Mouse (Mus musculus) midbrain, embryonic 14.5 days (tissue): ENCODE measurements around the gene Lamb1. TPM values are rescaled to one million over a fixed set of nuclear protein-coding genes. Genes with fewer than 3 reads are reported as not detected.

Experiments
- ATAC-seq: fragments of 200-750 bp; cut with Nextera tagmentation; 2 replicates; pipeline ENCODE4 v1.8.0; 2017; ENCODE audit warnings: moderate number of reproducible peaks, moderate library complexity; ENCODE audit not compliant: low FRiP score, low TSS enrichment
- DNase-seq: peaks from one replicate; pipeline ENCODE4 v3.0.0-alpha.2; 2015
- H3K27ac ChIP-seq: fragments of 300-500 bp; sonication (generic); replicated peaks from 2 replicates; pipeline ENCODE4 v1.5.1; 2014; ENCODE audit warnings: mild to moderate bottlenecking, low read depth, low read length, moderate library complexity
- H3K27me3 ChIP-seq: fragments of 300-500 bp; sonication (generic); 2 replicates; pipeline ENCODE4 v1.6.1; 2014; ENCODE audit warnings: low read length, control low read depth, mixed read lengths; ENCODE audit not compliant: control insufficient read depth, insufficient read depth
- H3K36me3 ChIP-seq: fragments of 300-500 bp; sonication (generic); 2 replicates; pipeline ENCODE4 v1.6.1; 2014; ENCODE audit warnings: low read length, control low read depth; ENCODE audit not compliant: control insufficient read depth, insufficient read depth
- H3K4me1 ChIP-seq: fragments of 300-500 bp; sonication (generic); 2 replicates; pipeline ENCODE4 v1.6.1; 2014; ENCODE audit warnings: mild to moderate bottlenecking, antibody characterized with exemption, low read length, control low read depth; ENCODE audit not compliant: control insufficient read depth, insufficient read depth
- H3K4me2 ChIP-seq: fragments of 300-500 bp; sonication (generic); 2 replicates; pipeline ENCODE4 v1.6.1; 2014; ENCODE audit warnings: mild to moderate bottlenecking, low read length, moderate library complexity
- H3K4me3 ChIP-seq: fragments of 300-500 bp; sonication (generic); replicated peaks from 2 replicates; pipeline ENCODE4 v1.5.1; 2014; ENCODE audit warnings: low read depth, low read length
- H3K9ac ChIP-seq: fragments of 300-500 bp; sonication (generic); replicated peaks from 2 replicates; pipeline ENCODE4 v1.6.1; 2014; ENCODE audit warnings: mild to moderate bottlenecking, low read length, moderate library complexity
- H3K9me3 ChIP-seq: fragments of 300-500 bp; sonication (generic); 2 replicates; pipeline ENCODE4 v1.6.1; 2016; ENCODE audit warnings: low read length, control low read depth, mixed read lengths; ENCODE audit not compliant: control insufficient read depth
- WGBS: fragments of 180-500 bp; shearing (Covaris S2); extraction: QIAGEN DNeasy Blood & Tissue Kit; methylation state at CpG from one replicate; pipeline ENCODE4 v1.1.7; 2014; 5-methylcytosine and 5-hydroxymethylcytosine counted together
- polyA plus RNA-seq: library from polyadenylated mRNA; unstranded; fragments of >200 nt; fragmentation: Nextera tagmentation; extraction: Ambion mirVana; gene quantifications from 2 replicates; pipeline ENCODE4 v1.2.1, GENCODE M21; 2014

Gene Lamb1
- polyA plus RNA-seq, 1 experiment from 2014 or later: 16.7 TPM

DNA sequence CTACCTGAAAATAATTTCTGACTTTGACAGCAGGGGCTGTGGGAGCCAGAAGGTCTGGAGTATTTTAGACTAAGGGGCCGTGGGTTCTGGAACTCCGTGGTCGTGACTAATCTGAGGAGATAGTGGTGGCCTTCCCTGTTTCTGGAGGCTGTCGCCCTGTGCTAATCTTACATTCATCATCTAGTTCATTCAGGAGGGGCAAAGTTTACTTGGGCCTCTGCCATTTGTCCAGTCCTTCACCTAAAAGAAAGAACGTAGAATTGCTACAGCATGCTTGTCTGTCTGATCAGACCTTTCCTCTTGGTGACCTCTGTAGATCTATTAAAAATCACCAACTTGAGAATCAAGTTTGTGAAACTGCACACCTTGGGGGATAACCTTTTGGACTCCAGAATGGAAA, 17.2 kb downstream of the Lamb1 start:
- no peak overlapping the region for H3K4me2 ChIP-seq
- no peaks in the 10 kb centered on the region for H3K27me3 ChIP-seq
- H3K4me3 ChIP-seq: no peak overlapping the region
- H3K36me3 ChIP-seq: no peaks in the 10 kb centered on the region
- ATAC-seq (no peak), DNase-seq (no peak)
- peaks cover 6% of the 10 kb centered on the region; the same call in 1 of the 2 replicates for H3K4me1 ChIP-seq
- WGBS: 89% methylated on average over 5 of the region's 5 CpGs
- H3K27ac ChIP-seq: no peak overlapping the region
- no peaks in the 10 kb centered on the region for H3K9me3 ChIP-seq
- H3K9ac ChIP-seq: no peak overlapping the region

DNA sequence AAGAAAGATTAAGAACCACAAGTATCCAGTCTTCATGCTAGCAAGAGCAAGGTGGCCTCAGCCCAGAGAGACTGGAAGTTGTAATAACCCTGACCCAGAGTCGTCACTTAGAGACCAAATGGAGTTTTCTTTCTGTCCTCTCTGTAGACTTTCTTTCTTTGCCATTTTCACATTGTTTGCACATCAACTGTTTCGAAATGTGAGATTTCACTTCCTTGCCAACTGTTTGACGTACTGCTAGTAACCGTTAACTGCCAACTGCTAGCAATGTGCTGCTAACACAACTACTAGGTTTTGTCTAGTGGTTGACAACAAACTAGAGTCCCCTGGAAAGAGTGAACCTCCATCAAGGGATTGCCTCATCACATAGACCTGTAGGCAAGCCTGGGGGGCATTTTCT, 18.1 kb downstream of the Lamb1 start:
- Histone ChIP-seq H3K36me3 (no peaks in the 10 kb centered on the region), H3K4me3 (no peak overlapping the region), H3K4me1 (peaks cover 6% of the 10 kb centered on the region; the same call in 1 of the 2 replicates), H3K9ac (no peak overlapping the region), H3K9me3 (no peaks in the 10 kb centered on the region), H3K27ac (no peak overlapping the region), H3K4me2 (no peak overlapping the region), H3K27me3 (no peaks in the 10 kb centered on the region)
- 88% methylated on average over 4 of the region's 4 CpGs for WGBS
- ATAC-seq (no peak), DNase-seq (no peak)

DNA sequence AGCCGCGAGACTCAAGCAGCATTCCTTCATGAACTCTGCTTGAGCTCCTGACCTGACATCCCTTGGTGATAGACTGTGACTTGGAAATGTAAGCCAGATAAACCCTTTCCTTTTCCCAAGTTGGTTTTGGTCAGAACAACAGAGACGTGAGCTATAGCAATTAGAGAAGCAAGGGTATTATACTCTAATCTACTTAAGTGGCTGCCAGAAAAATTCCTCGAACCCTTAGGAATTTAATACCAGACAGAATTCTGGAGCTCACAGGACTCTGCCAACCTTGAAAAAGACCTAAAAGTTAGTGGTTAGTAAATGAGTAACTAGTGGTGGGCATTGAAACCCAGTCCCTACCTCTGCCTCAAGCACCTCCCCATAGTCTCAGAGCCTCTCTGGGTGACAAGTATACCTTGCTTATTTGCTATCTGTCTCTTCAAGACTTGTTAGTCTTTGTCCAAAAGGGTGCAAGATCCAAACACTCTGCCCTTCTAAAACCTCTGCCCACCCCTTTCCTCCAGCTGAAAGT, 18.6 kb downstream of the Lamb1 start:
- WGBS: 74% methylated on average over 4 of the region's 4 CpGs
- no peak overlapping the region for H3K4me2 ChIP-seq
- ATAC-seq (no peak), DNase-seq (no peak)
- no peak overlapping the region for H3K27ac ChIP-seq
- no peaks in the 10 kb centered on the region for H3K9me3 ChIP-seq
- no peak overlapping the region for H3K9ac ChIP-seq
- H3K4me3 ChIP-seq: no peak overlapping the region
- H3K36me3 ChIP-seq: no peaks in the 10 kb centered on the region
- peaks cover 6% of the 10 kb centered on the region; the same call in 1 of the 2 replicates for H3K4me1 ChIP-seq
- no peaks in the 10 kb centered on the region for H3K27me3 ChIP-seq

DNA sequence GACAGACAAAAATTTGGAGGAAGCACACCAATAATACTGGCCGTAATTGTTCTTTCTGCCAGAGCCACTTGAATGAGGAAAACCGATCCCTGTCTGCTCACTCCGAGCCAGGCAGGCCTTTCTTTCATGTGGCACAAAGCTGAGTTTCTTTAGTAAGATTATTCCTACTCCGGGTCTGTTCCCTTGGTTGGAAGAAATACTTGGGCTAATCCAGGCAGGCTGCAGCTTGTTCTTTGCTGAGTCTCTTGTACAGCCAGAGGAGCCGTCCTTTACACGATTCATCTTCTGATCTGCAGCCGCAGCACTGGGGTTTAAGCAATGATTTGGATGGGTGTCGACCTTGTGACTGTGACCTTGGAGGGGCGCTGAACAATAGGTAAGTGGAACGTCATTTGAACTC, 24.0 kb downstream of the Lamb1 start:
- Histone ChIP-seq H3K27me3 (no peaks in the 10 kb centered on the region), H3K36me3 (no peaks in the 10 kb centered on the region), H3K9ac (no peak overlapping the region), H3K4me1 (no peaks in the 10 kb centered on the region), H3K27ac (no peak overlapping the region), H3K4me2 (no peak overlapping the region), H3K4me3 (no peak overlapping the region), H3K9me3 (no peaks in the 10 kb centered on the region)
- 80% methylated on average over 10 of the region's 10 CpGs for WGBS
- ATAC-seq (no peak), DNase-seq (no peak)

DNA sequence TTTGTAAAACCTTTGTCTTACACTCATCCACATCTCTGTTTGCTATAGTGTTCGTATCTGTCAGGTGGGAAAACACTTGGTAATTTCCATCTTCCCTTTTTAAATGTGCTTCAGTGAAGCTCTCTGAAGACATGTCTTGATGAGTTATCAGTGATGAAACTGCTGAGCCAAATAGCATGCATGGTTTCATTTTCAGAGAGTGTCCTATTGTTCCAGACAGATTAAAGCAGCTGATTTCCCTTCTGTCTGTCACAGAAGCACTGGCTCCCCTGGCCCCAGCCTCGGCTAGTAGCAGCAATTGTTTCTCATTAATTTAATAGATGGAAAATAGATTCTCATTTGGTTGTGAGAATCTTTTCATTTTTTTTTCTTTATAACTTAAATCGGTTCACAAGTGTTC, 25.9 kb downstream of the Lamb1 start:
- ATAC-seq (no peak), DNase-seq (no peak)
- no peak overlapping the region for H3K4me3 ChIP-seq
- no peaks in the 10 kb centered on the region for H3K9me3 ChIP-seq
- H3K27me3 ChIP-seq: no peaks in the 10 kb centered on the region
- no peak overlapping the region for H3K27ac ChIP-seq
- H3K4me2 ChIP-seq: no peak overlapping the region
- no peaks in the 10 kb centered on the region for H3K4me1 ChIP-seq
- no peaks in the 10 kb centered on the region for H3K36me3 ChIP-seq
- H3K9ac ChIP-seq: no peak overlapping the region
- WGBS: 65% methylated on average over 3 of the region's 3 CpGs

DNA sequence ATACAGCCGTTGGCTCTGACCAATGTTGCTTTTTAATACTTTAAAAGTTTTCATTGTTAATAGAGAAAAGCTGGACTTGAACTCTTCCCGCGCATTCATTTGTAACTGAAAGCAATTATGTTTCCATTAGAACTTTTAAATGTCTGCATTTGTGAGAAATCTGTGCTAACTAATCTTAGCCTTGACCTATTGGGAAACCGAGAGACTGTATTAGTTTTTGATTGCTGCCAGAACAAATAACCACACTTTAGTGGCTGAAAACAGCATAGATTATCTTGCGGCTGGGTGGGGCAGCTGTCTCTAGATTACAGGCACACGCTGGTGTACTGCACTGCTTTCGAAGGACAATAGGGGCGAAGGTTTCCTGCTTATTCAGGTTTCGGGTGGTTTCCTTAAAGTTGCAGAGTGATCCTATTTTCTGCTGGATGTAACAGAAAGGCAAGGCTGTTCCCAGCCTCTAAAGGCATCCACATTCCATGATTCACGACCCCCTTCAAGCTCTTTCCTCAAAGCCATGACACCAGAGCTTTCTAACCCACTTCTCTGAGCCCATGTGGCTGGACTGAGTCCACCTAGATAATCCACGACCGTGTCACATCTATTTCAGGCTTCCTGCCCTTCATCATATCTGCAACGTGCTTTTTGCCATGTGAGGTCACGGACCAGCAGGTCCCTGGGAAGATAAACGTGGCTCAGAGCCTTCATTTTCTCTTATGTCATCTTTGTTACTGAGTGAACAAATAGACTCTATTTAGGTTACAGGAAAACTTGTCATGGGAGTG, 28.5 kb downstream of the Lamb1 start:
- Histone ChIP-seq H3K4me1 (no peaks in the 10 kb centered on the region), H3K4me3 (no peak overlapping the region), H3K9ac (no peak overlapping the region), H3K27me3 (no peaks in the 10 kb centered on the region), H3K4me2 (no peak overlapping the region), H3K36me3 (no peaks in the 10 kb centered on the region), H3K9me3 (no peaks in the 10 kb centered on the region), H3K27ac (no peak overlapping the region)
- DNase-seq (no peak), ATAC-seq (no peak)
- WGBS: 67% methylated on average over 15 of the region's 15 CpGs

DNA sequence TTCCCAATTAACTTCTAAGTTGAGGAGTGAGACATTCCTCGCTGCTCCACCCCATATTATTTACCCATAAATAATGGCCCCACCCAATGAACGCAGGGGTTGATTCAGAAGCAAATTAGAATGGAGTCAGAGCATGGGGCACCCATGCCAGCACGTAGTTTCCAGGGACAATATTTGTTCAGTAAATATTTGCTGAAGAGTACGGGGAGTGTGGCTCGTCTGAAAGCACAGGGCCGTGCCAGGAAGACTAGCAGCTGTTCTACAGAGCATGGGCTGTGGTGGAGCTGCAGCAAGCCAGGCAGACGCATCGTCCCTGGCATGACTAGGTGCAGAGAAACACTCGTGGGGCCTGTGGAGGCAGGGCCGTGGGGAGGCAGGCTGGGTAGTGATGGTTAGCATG, 29.5 kb downstream of the Lamb1 start:
- ATAC-seq: no peak
- H3K27me3 ChIP-seq: no peaks in the 10 kb centered on the region
- no peak overlapping the region for H3K4me2 ChIP-seq
- DNase-seq: no peak
- no peaks in the 10 kb centered on the region for H3K36me3 ChIP-seq
- no peak overlapping the region for H3K9ac ChIP-seq
- no peak overlapping the region for H3K4me3 ChIP-seq
- H3K27ac ChIP-seq: no peak overlapping the region
- 78% methylated on average over 10 of the region's 10 CpGs for WGBS
- no peaks in the 10 kb centered on the region for H3K9me3 ChIP-seq
- no peaks in the 10 kb centered on the region for H3K4me1 ChIP-seq

DNA sequence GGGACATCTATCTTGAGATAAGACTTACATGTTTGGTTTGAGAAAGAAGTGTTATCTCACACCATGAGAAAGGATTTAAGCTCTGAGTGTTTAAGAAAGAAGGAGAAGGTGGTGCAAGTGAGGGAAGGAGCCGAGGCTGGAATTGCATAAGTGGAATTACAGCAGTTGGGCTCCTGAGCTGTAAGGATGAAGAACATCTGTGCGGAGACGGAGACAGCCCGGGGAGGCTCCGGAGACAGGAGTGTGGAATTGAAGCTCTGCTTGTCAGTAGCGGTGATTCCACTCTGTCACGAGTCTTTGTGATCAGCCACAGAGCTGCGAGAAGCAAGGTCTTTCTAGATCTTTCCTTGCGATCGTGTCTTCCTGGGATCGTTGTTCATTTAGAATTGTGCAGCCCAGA, 30.0 kb downstream of the Lamb1 start:
- no peak overlapping the region for H3K27ac ChIP-seq
- no peak overlapping the region for H3K4me3 ChIP-seq
- WGBS: 86% methylated on average over 11 of the region's 11 CpGs
- H3K4me1 ChIP-seq: no peaks in the 10 kb centered on the region
- H3K36me3 ChIP-seq: no peaks in the 10 kb centered on the region
- ATAC-seq (no peak), DNase-seq (no peak)
- no peaks in the 10 kb centered on the region for H3K9me3 ChIP-seq
- H3K27me3 ChIP-seq: no peaks in the 10 kb centered on the region
- no peak overlapping the region for H3K9ac ChIP-seq
- H3K4me2 ChIP-seq: no peak overlapping the region

DNA sequence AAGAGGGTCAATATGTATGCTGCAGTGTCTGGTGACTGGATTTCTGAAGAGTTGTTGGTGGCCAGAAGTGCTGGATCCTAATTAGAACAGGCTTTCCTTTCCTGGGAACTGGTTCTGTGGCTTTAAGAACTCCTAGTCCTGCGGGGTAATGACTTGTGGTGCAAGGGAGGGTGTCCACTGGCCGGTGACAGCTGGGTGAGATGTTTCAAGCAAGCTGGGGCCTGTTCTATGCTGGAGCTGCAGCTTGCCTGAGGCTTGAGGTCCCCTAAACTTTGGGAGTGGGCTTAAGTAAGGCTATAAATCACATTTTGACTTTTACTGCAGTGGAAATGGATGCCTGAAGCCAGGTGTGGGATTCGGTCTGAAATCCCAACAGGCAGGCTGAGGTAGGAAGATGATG, 30.5 kb downstream of the Lamb1 start:
- DNase-seq: no peak
- H3K9ac ChIP-seq: no peak overlapping the region
- no peak overlapping the region for H3K27ac ChIP-seq
- no peak for ATAC-seq
- no peak overlapping the region for H3K4me2 ChIP-seq
- H3K9me3 ChIP-seq: no peaks in the 10 kb centered on the region
- WGBS: 69% methylated on average over 3 of the region's 3 CpGs
- H3K4me3 ChIP-seq: no peak overlapping the region
- H3K27me3 ChIP-seq: no peaks in the 10 kb centered on the region
- H3K36me3 ChIP-seq: no peaks in the 10 kb centered on the region
- no peaks in the 10 kb centered on the region for H3K4me1 ChIP-seq
